Mouse (Mus musculus): ENCODE measurements at regions not wholly inside any gene's neighbourhood (a gene's known extent, or its start where the extent isn't known, plus 50 kb on each side); places are given as distances from the start of the nearest gene placed in this dataset.
"Not testable (repeated sequence)": the region's sequence is repeated elsewhere in the genome, so short reads cannot be mapped to it uniquely, and the experiment has no call there.

DNA sequence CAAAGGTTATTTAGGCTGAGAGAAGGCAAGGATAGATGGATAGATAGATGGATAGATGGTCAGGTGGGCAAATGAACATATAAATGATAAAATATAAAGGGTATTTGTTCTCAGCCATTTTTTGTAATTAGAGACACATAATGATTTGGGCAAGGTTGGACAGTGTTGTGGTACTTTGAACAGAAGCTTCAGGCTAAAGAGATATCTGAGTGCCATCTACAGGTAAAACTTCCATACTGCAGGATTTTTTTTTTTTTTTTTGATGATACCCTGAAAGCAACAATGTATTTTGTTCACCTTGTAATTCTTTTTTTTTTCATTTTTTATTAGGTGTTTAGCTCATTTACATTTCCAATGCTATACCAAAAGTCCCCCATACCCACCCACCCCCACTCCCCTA lies 110.1 kb upstream of the Trabd2b start:
- no peak for DNase-seq (ENCODE audit: inconsistent age in 2 of 2, low spot score in 1 of 2)

DNA sequence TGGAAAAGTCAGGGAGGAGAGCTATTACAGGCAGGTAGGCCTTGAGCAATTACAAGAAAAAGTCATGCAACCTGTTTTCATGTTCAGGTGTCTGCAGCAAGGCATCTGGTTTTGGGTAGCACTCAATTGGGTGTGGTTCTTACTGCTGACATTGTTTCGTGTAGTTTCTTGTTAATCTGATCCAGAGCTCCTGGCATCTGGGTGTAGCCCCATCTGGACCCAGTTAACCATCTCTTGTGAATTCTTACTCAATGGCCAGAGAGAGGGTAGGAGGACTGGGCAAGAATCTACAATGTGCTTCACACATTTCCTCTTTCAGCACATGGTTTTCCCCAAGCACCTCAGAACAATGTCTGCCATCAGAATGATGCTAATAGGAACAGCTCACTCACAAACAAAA lies 108.0 kb upstream of the Trabd2b start:
- not testable (repeated sequence) for DNase-seq (ENCODE audit: inconsistent age in 2 of 2, low spot score in 1 of 2)

DNA sequence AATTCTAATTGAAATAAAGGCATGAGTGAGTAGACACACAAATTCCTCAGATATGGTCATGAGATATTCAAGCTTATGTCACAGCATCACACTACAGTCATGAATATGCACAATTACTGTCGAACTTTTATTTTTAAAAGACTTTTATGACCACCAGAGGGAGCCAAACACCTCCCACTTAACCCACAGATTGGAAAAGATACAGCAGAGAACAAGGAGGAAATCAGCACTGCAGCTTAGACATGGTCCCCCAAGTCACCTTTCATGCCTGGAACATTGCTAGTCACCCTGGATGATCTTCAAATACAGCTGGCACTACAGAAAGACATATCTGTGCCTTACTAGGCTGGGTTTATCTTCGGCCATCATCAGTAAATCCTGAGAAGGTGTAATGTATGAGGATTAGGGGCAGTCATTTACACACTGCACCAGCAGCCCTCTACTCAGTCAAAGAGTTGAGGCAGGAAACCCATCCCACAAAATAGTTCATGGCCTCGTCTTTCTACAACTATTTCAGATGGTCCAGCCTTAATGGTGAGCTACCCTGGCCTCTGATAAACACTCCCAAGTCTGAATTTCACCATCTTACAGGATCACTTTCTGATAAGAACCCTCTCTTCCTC lies 106.0 kb upstream of the Trabd2b start:
- peak in 1 of 2 experiments; percentile 63 for DNase-seq (ENCODE audit: inconsistent age in 2 of 2, low spot score in 1 of 2)

DNA sequence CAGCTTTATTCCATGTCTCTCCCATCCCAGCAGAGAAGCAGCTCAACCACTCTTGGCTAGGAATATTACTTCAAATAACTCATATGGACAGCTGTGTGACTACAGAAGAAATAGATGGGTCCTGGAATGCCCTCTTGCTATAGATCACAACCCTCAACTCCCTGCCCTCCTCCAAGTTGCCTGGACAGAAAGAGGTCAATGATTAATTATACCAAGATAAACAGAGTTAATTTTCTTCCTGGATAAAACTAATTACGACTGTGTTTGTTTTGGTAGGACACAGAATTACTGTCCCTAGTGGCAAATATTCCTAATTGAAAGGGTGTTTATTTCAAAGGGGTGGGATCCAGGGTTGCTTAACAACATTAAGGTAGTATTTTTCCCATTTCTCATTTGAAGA lies 101.9 kb upstream of the Trabd2b start:
- no peak for DNase-seq (ENCODE audit: inconsistent age in 2 of 2, low spot score in 1 of 2)

GRCm38 (mm10) chr4:114307491-114307890 lies 99.0 kb upstream of the Trabd2b start:
- no peak for DNase-seq (ENCODE audit: inconsistent age in 2 of 2, low spot score in 1 of 2)

DNA sequence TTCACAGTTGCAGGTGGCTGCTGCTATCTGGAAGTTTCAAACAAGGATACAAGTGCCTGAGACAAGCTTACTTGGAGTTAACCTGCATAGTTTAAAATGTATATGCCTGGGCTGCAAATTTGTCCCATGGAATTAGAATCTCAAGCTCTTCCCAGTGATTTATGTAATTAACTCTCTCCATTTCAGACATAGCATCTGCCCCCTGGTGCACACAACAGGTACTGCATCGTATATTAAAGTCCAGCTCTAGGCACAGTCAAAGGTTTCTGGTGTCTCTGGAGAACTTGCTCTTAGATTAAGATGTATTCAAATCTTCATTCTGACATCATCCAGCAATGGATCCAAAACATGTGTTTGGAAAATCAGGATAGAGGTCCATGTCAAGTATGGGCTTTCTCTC lies 98.0 kb upstream of the Trabd2b start:
- DNase-seq (ENCODE audit: inconsistent age in 2 of 2, low spot score in 1 of 2): peak; percentile 21 to 66

- DNase-seq (ENCODE audit: inconsistent age in 2 of 2, low spot score in 1 of 2): peak in 1 of 2 experiments; percentile 23
Observed at GRCm38 (mm10) chr4:114315051-114315450, 91.5 kb upstream of the Trabd2b start.

- no peak for DNase-seq (ENCODE audit: inconsistent age in 2 of 2, low spot score in 1 of 2)
Observed at GRCm38 (mm10) chr4:114315556-114315955, 91.0 kb upstream of the Trabd2b start.

- no peak for DNase-seq (ENCODE audit: inconsistent age in 2 of 2, low spot score in 1 of 2)
Observed at GRCm38 (mm10) chr4:114317076-114317475, 89.4 kb upstream of the Trabd2b start.

- DNase-seq (ENCODE audit: inconsistent age in 2 of 2, low spot score in 1 of 2): no peak
Observed at GRCm38 (mm10) chr4:114320076-114320475, 86.4 kb upstream of the Trabd2b start.

DNA sequence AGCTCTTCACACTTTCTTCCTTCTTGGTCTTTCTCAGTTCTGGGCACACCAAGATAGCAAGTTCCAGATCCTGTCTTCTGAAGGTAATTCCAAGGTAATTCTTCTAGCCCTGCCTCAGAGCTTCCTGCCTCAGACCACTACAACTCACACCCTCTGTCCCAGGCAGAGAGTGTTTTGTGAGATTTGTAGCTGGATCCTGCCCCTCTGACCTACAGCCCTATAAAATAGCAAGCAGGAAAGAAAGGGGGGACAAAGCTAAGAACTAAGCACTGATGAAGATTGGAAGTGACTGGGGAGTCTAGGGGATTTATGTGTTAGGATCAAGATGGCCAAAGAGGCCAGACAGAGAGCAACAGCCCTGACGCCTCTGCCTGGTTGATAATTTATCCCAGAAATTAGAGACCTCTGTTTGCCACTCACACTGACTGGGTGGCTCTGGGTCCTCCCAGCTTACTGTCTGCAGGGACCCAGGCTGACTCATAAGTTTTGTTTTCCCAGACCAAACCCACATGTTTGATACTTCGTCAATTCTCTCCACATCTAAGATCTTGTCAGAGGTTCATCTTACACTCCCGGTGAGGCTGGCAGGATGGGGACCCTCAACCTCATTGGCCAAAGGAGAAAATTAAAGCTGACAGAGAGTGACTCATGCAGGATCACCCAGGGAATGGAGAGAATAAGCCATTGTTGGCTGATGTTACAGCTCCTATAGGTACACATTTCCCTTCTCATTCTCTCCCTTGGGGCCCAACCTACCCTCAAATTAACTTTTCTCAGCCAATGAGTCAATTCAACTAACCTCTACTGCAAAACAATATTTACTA lies 84.8 kb upstream of the Trabd2b start:
- no peak for DNase-seq (ENCODE audit: inconsistent age in 2 of 2, low spot score in 1 of 2)

DNA sequence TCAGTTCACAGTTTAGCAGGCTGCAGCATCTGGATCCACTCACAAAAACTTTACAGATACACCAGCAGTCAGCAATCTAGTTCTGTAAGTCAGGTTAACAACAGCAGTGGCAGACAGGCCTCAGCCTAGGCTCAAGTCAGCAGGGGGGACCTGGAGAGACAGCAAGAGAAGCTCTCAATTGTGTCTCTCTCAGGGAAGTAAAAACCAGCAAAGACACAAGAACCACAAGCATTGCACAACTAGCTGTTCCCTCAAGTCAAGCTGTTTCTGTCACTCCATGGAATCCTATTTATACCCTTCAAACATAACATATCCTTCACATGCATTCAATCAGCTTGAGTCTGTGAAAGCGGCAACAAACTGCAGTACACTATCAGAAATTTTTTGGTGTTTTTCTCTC lies 76.5 kb upstream of the Trabd2b start:
- DNase-seq (ENCODE audit: inconsistent age in 2 of 2, low spot score in 1 of 2): no peak

- no peak for DNase-seq (ENCODE audit: inconsistent age in 2 of 2, low spot score in 1 of 2)
Observed at GRCm38 (mm10) chr4:114331161-114331560, 75.4 kb upstream of the Trabd2b start.

GRCm38 (mm10) chr4:114334850-114335249 lies 71.7 kb upstream of the Trabd2b start:
- no peak for DNase-seq (ENCODE audit: inconsistent age in 2 of 2, low spot score in 1 of 2)

- peak; percentile 43 to 69 for DNase-seq (ENCODE audit: inconsistent age in 2 of 2, low spot score in 1 of 2)
Observed at GRCm38 (mm10) chr4:114336029-114336746, 70.3 kb upstream of the Trabd2b start.

- DNase-seq (ENCODE audit: inconsistent age in 2 of 2, low spot score in 1 of 2): no peak
Observed at GRCm38 (mm10) chr4:114336747-114337090, 69.8 kb upstream of the Trabd2b start.

- no peak for DNase-seq (ENCODE audit: inconsistent age in 2 of 2, low spot score in 1 of 2)
Observed at GRCm38 (mm10) chr4:114339793-114340192, 66.7 kb upstream of the Trabd2b start.

GRCm38 (mm10) chr4:114345154-114345553 lies 61.4 kb upstream of the Trabd2b start:
- DNase-seq (ENCODE audit: inconsistent age in 2 of 2, low spot score in 1 of 2): no peak

DNA sequence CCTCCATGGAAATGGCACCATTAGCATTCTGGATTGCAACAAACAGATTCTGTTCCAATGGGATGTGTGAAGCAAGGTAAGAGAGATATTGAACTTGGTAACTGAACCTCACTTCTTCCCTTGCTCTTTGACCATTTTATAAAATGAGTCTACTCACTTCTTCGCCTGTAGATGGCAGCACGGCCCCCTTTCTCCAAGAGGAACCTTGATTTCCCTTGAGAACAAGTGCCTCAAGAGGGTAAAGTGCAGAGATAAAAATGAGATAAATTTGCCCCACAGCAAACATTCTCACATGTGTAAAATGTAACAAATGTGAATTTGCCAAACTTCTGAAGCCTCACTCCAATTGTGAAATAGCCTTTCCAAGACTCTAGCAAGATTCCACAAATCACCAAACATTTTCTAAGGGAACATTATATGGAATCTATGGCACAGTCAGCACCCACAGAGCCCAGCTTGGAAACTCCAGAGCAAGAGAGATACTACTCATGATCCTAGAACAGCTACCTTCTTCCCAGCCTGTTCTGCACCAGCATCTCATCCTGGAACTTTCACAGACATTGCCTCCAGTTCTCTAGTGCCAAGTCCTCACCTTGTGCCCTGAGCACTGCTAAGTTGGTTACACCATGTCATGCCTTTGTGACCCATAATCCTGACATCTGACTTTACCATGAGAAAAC lies 60.3 kb upstream of the Trabd2b start:
- peak; percentile 27 to 85 for DNase-seq (ENCODE audit: inconsistent age in 2 of 2, low spot score in 1 of 2)

- no peak for DNase-seq (ENCODE audit: inconsistent age in 2 of 2, low spot score in 1 of 2)
Observed at GRCm38 (mm10) chr4:114346884-114347283, 59.6 kb upstream of the Trabd2b start.

- DNase-seq (ENCODE audit: inconsistent age in 2 of 2, low spot score in 1 of 2): no peak
Observed at GRCm38 (mm10) chr4:114349601-114350000, 56.9 kb upstream of the Trabd2b start.

Data from adrenal gland, adult (tissue).